Mouse (Mus musculus) regulatory T cell (primary cell): ENCODE data around the gene Mkrn2os.
"Not testable (repeated sequence)": the region's sequence is repeated elsewhere in the genome, so short reads cannot be mapped to it uniquely, and the experiment has no call there.

Experiments used
- in situ Hi-C: fragments of 300-600 bp; cut with MboI, MseI; formaldehyde crosslinking; loops from one replicate; pipeline ENCODE4 v1.15.1; 2025; ENCODE audit warnings: high pct_unique_total_duplicates

The Mkrn2os gene

GRCm38 (mm10) chr6:115592458-115592857 lies at the start of gene Mkrn2os:
Mkrn2os (minus strand) TSS chr6:115592576.
- in situ Hi-C loops = no loop called here

- in situ Hi-C loops = not testable (repeated sequence)
Measured at GRCm38 (mm10) chr6:115638188-115638587, 45.8 kb upstream of the Mkrn2os start.

GRCm38 (mm10) chr6:115634015-115634414 lies 41.6 kb upstream of the Mkrn2os start:
- in situ Hi-C loops = no loop called here

GRCm38 (mm10) chr6:115631056-115631795 lies 38.9 kb upstream of the Mkrn2os start:
- in situ Hi-C loops = no loop called here

GRCm38 (mm10) chr6:115626121-115626520 lies 33.7 kb upstream of the Mkrn2os start:
- in situ Hi-C loops = no loop called here

GRCm38 (mm10) chr6:115620942-115621341 lies 28.6 kb upstream of the Mkrn2os start:
- in situ Hi-C loops = no loop called here

GRCm38 (mm10) chr6:115619818-115620217 lies 27.4 kb upstream of the Mkrn2os start:
- in situ Hi-C loops = no loop called here

- in situ Hi-C loops = no loop called here
Measured at GRCm38 (mm10) chr6:115615983-115616382, 23.6 kb upstream of the Mkrn2os start.

GRCm38 (mm10) chr6:115613793-115614192 lies 21.4 kb upstream of the Mkrn2os start:
- in situ Hi-C loops = loop anchor here (5.0 kb wide), 1 partner anchor 104 kb away; no protein-coding TSS in a partner anchor

GRCm38 (mm10) chr6:115610301-115610700 lies 17.9 kb upstream of the Mkrn2os start:
- in situ Hi-C loops = loop anchor here (5.0 kb wide), 1 partner anchor 107 kb away; no protein-coding TSS in a partner anchor

GRCm38 (mm10) chr6:115609121-115609520 lies 16.7 kb upstream of the Mkrn2os start:
- in situ Hi-C loops = loop anchor here (10.0 kb wide), 1 partner anchor 166 kb away; the partner anchor contains the start of gene Cand2

- in situ Hi-C loops = loop anchor here (10.0 kb wide), 1 partner anchor 167 kb away; the partner anchor contains the start of gene Cand2
Measured at GRCm38 (mm10) chr6:115607429-115607828, 15.1 kb upstream of the Mkrn2os start.

- in situ Hi-C loops = loop anchor here (10.0 kb wide), 1 partner anchor 168 kb away; the partner anchor contains the start of gene Cand2
Measured at GRCm38 (mm10) chr6:115606461-115606860, 14.1 kb upstream of the Mkrn2os start.

GRCm38 (mm10) chr6:115601715-115602523 lies 9.5 kb upstream of the Mkrn2os start, which contains the start of gene Mkrn2:
Mkrn2 (plus strand) TSS chr6:115601902.
- in situ Hi-C loops = loop anchor here (10.0 kb wide), 1 partner anchor 173 kb away; the partner anchor contains the start of gene Cand2

GRCm38 (mm10) chr6:115601322-115601714 lies 8.9 kb upstream of the Mkrn2os start:
- in situ Hi-C loops = loop anchor here (10.0 kb wide), 1 partner anchor 173 kb away; the partner anchor contains the start of gene Cand2

GRCm38 (mm10) chr6:115595667-115596066 lies 3.3 kb upstream of the Mkrn2os start:
- in situ Hi-C loops = no loop called here

GRCm38 (mm10) chr6:115594463-115594862 lies 2.1 kb upstream of the Mkrn2os start:
- in situ Hi-C loops = no loop called here

- in situ Hi-C loops = no loop called here
Measured at GRCm38 (mm10) chr6:115593252-115593651, 876 bp upstream of the Mkrn2os start.

- in situ Hi-C loops = no loop called here
Measured at GRCm38 (mm10) chr6:115591692-115592359, 550 bp downstream of the Mkrn2os start.

- in situ Hi-C loops = no loop called here
Measured at GRCm38 (mm10) chr6:115586321-115586720, 6.1 kb downstream of the Mkrn2os start.

GRCm38 (mm10) chr6:115584176-115584575 lies 8.2 kb downstream of the Mkrn2os start:
- in situ Hi-C loops = no loop called here
